ENCODE assay signal across 20 mouse cellular contexts in genomic region chr1:184862636-184863035, GRCm38 (mm10). TPM values are rescaled to one million over a fixed set of nuclear protein-coding genes. Genes with fewer than 3 reads are reported as not detected.
"Had no signal": no experiment of that assay in that cellular context is flagged by ENCODE, and none has a peak within 500 bp of the region (broad histone marks: within the 10 kb centered on the region; RNA-seq: fewer than 3 reads in every experiment).

No protein-coding gene starts in this region.

- H3K4me3 ChIP-seq: lung, embryonic 15.5 days; midbrain, embryonic 10.5 days; midbrain, embryonic 13.5 days; myocyte; neural tube, embryonic 13.5 days; neural tube, embryonic 15.5 days had no signal

- H3K9me3 ChIP-seq: lung, embryonic 15.5 days; midbrain, embryonic 10.5 days; midbrain, embryonic 13.5 days; neural tube, embryonic 13.5 days; neural tube, embryonic 15.5 days had no signal

- ATAC-seq: midbrain, embryonic 13.5 days; midbrain, embryonic 16.5 days had no signal

- H3K9ac ChIP-seq: lung, embryonic 15.5 days; midbrain, embryonic 13.5 days; neural tube, embryonic 13.5 days; neural tube, embryonic 15.5 days had no signal

- H3K36me3 ChIP-seq: lung, embryonic 15.5 days; midbrain, embryonic 10.5 days; midbrain, embryonic 13.5 days; neural tube, embryonic 13.5 days; neural tube, embryonic 15.5 days had no signal

- H3K4me1 ChIP-seq: neural tube, embryonic 13.5 days; neural tube, embryonic 15.5 days had no signal

- DNase-seq: lung, adult 2 months; lung, postnatal 10 days; lung, postnatal 4 days; retina, postnatal 1 day; right cerebral cortex, adult 18-20 months; right cerebral cortex, postnatal 25 days; right cerebral cortex, postnatal 4 days; spleen, adult 18-20 months; thymus, adult 18-20 months; thymus, postnatal 14 days; thymus, postnatal 36 days had no signal

- H3K27ac ChIP-seq: midbrain, embryonic 10.5 days; midbrain, embryonic 13.5 days; neural tube, embryonic 13.5 days; neural tube, embryonic 15.5 days had no signal

- H3K4me2 ChIP-seq: lung, embryonic 15.5 days; midbrain, embryonic 13.5 days; neural tube, embryonic 13.5 days; neural tube, embryonic 15.5 days had no signal

- H3K27me3 ChIP-seq: lung, embryonic 15.5 days had no signal

RNA-seq across cellular contexts. Expression of gene C130074G19Rik, which starts 20.4 kb away (rescaled TPM):
- total RNA-seq: megakaryocyte, adult 5-6 weeks; megakaryocyte-erythroid progenitor cell, adult 5-6 weeks had no signal

RNA-seq across cellular contexts. Expression of gene Marc1, which starts 51.5 kb away (rescaled TPM):
- total RNA-seq: megakaryocyte-erythroid progenitor cell, adult 5-6 weeks had no signal
- polyA plus RNA-seq: midbrain, embryonic 10.5 days; midbrain, embryonic 13.5 days; myocyte; neural tube, embryonic 13.5 days had no signal
